Mouse (Mus musculus) 416B (cell line): Measurements from ENCODE around the gene Tmprss4.
A peak's percentile ranks its signal among the peaks of the same experiment; 100 is the strongest.

Experiments
- DNase-seq: peaks from one replicate; pipeline ENCODE4 v3.0.0; 2011; ENCODE audit warnings: low read depth

Gene Tmprss4

GRCm38 (mm10) chr9:45136442-45137169, 67.3 kb downstream of the Tmprss4 start:
- no peak for DNase-seq

- DNase-seq = peak; percentile 54
Observed at GRCm38 (mm10) chr9:45133484-45134310, 70.2 kb downstream of the Tmprss4 start.

DNA sequence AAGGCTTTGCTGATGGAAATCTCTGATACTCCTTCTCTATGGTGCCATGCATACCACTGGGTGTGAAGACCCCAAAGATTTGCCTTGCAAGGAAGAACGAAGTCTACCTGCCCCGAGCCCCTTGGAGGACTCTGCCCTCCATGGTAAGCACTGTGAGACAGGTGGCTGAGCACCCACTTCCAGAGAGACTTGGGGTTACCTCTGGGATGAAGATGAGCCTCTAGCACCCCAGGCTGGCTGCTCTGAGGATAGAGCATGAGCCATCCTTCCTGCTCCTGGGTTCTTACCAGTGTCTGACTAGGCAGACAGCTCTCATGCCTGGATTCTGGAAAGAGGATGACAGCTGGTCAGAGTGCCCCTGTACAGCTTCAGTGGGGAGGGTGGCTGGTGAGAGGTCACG, 73.8 kb downstream of the Tmprss4 start:
- no peak for DNase-seq

DNA sequence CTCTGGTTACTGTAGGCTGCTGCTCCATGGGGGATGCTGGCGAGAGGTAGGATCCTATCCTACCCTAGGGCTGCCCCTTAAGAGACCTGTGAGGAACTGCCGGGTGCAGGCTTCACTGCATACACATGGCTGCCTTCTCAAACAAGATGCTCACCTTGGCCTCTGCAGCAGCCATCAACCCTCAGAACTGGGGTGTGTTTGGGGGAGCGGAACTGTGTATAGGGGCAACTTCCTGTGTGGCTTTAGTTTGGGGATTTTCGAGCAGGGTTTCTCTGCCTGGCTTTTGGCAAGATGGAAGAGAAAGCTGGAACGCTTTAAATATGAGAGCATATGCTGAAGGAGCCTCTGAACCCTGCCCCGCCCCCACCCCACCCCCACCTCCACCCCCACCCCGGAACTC, 77.0 kb downstream of the Tmprss4 start:
- DNase-seq = no peak

DNA sequence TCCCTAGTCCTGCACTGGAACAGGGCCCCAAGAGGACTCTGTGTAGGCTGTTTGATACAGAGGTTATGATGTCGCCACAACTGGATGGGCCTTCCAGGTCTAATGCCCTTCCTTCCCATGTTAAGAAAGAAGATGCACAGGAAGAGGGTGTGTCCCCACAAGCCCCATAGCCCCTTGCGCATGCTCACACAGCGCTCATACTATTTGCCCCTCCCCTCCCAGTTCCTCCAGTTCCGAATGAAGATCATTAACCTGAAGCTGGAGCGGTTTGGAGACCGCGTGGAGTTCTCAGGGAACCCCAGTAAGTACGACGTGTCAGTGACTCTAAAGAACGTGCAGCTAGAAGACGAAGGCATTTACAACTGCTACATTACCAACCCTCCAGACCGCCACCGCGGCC, 78.7 kb downstream of the Tmprss4 start:
- no peak for DNase-seq
